Mouse (Mus musculus) embryonic facial prominence, embryonic 11.5 days (tissue): ENCODE data around the gene Nlrp1b. TPM values are rescaled to one million over a fixed set of nuclear protein-coding genes. Genes with fewer than 3 reads are reported as not detected.

ENCODE experiments used
- polyA plus RNA-seq: library from polyadenylated mRNA; unstranded; fragments of >200 nt; fragmentation: Nextera tagmentation; extraction: Ambion mirVana; gene quantifications from 2 replicates; pipeline ENCODE4 v1.2.1, GENCODE M21; 2014

The Nlrp1b gene
- polyA plus RNA-seq, 1 experiment from 2014 or later: not detected

Other genes with a start within 250 kb of the Nlrp1b start
- 274 TPM in 2 replicates for gene C1qbp, start 247.7 kb downstream of the Nlrp1b start, polyA plus RNA-seq
- gene Dhx33, start 226.3 kb downstream of the Nlrp1b start, polyA plus RNA-seq: 24.8 and 25.5 TPM in 2 replicates
- 58.8 and 64.9 TPM in 2 replicates for gene Mis12, start 211.1 kb downstream of the Nlrp1b start, polyA plus RNA-seq
- 43.3 and 47.7 TPM in 2 replicates for gene Derl2, start 210.9 kb downstream of the Nlrp1b start, polyA plus RNA-seq
- gene 6330403K07Rik, start 197.2 kb downstream of the Nlrp1b start, polyA plus RNA-seq: 82.8 and 92.3 TPM in 2 replicates
- gene Nlrp1a, start 86.0 kb downstream of the Nlrp1b start, polyA plus RNA-seq: not detected in 2 replicates